Mouse (Mus musculus) limb, embryonic 12.5 days (tissue): ENCODE measurements around the gene Creg2. TPM values are rescaled to one million over a fixed set of nuclear protein-coding genes. Genes with fewer than 3 reads are reported as not detected.

Source experiments
- ATAC-seq: fragments of 200-750 bp; cut with Nextera tagmentation; 2 replicates; pipeline ENCODE4 v1.8.0; 2017; ENCODE audit warnings: low read depth, moderate TSS enrichment; ENCODE audit not compliant: insufficient number of reproducible peaks, insufficient read depth, low FRiP score, low TSS enrichment
- H3K27ac ChIP-seq: fragments of 300-500 bp; sonication (generic); 2 replicates; pipeline ENCODE4 v1.5.1; 2016; ENCODE audit warnings: mild to moderate bottlenecking, moderate library complexity
- H3K27me3 ChIP-seq: fragments of 300-500 bp; sonication (generic); 2 replicates; pipeline ENCODE4 v1.6.1; 2016; ENCODE audit warnings: mild to moderate bottlenecking, moderate library complexity
- H3K36me3 ChIP-seq: fragments of 300-500 bp; sonication (generic); 2 replicates; pipeline ENCODE4 v1.6.1; 2016; ENCODE audit warnings: mild to moderate bottlenecking, moderate library complexity
- H3K4me1 ChIP-seq: fragments of 300-500 bp; sonication (generic); replicated peaks from 2 replicates; pipeline ENCODE4 v1.6.1; 2016
- H3K4me2 ChIP-seq: fragments of 300-500 bp; sonication (generic); 2 replicates; pipeline ENCODE4 v1.6.1; 2016; ENCODE audit warnings: mild to moderate bottlenecking, moderate library complexity
- H3K4me3 ChIP-seq: fragments of 300-500 bp; sonication (generic); replicated peaks from 2 replicates; pipeline ENCODE4 v1.5.1; 2016; ENCODE audit warnings: mild to moderate bottlenecking
- H3K9ac ChIP-seq: fragments of 300-500 bp; sonication (generic); replicated peaks from 2 replicates; pipeline ENCODE4 v1.6.1; 2016; ENCODE audit warnings: mild to moderate bottlenecking, moderate library complexity
- H3K9me3 ChIP-seq: fragments of 300-500 bp; sonication (generic); 2 replicates; pipeline ENCODE4 v1.6.1; 2016; ENCODE audit warnings: mild to moderate bottlenecking, moderate library complexity
- WGBS: fragments of 180-500 bp; shearing (Covaris S2); methylation state at CpG from one replicate; pipeline ENCODE4 v1.1.7; 2016; 5-methylcytosine and 5-hydroxymethylcytosine counted together
- polyA plus RNA-seq: library from polyadenylated mRNA; unstranded; fragments of >200 nt; fragmentation: Nextera tagmentation; extraction: Ambion mirVana; gene quantifications from 2 replicates; pipeline ENCODE4 v1.2.1, GENCODE M21; 2016

The Creg2 gene
- polyA plus RNA-seq, 1 experiment from 2014 or later = 0.23 TPM

GRCm38 (mm10) chr1:39650435-39651240, 636 bp downstream of the Creg2 start:
- Histone ChIP-seq H3K9me3 (no peaks in the 10 kb centered on the region), H3K9ac (peak overlapping the region; percentile 51), H3K4me3 (peak overlapping the region; percentile 55), H3K36me3 (no peaks in the 10 kb centered on the region), H3K4me2 (peak overlapping the region; percentile 100), H3K27ac (no peak overlapping the region), H3K27me3 (peaks cover 58% of the 10 kb centered on the region), H3K4me1 (peaks cover 25% of the 10 kb centered on the region)
- ATAC-seq = peak; percentile 60; the same call in 1 of the 2 replicates
- 2% methylated on average over 73 of the region's 73 CpGs for WGBS

DNA sequence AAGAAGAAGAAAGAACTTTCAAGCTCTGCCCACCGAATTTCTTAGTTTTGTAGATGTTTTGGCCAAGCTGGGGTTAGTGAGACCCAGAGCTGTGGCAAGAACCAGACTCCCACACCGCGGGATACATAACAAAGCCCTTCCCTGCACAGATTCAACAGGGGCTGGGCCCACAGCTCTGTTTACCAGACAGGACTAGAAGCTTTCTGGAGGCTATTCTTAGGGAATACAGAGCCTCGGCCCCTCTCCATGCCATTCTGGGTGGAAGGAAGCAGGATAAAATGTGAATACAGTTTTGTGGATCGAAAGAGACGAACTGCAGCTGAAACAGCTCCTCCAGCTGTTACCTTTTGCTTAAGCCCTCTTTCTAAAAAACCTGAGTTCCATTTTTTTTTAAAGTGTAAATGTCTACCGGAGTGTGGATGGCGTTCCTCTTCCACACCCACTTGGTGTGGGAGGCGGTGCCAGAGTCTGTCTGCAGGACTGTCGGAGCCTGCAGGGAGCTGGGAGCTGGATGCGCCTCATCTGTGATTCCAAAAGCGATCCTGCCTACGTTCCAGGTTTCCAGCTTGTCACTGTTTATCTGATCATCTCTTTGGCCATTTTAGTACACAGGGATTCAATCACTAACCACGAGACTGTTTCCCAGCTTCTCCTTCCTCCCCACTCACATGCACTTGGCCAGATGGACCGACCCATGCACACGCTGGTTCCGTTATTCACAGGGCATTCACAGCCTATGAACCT, 1.4 kb downstream of the Creg2 start:
- ATAC-seq = 0 out of 2 replicates have a peak, but pooled peaks have one; percentile 8
- H3K4me3 ChIP-seq = peak overlapping the region; percentile 55
- H3K36me3 ChIP-seq = no peaks in the 10 kb centered on the region
- H3K4me1 ChIP-seq = peaks cover 27% of the 10 kb centered on the region
- H3K4me2 ChIP-seq = peak overlapping the region; percentile 100
- H3K9ac ChIP-seq = peak overlapping the region; percentile 51
- 19% methylated on average over 17 of the region's 17 CpGs for WGBS
- peaks cover 58% of the 10 kb centered on the region for H3K27me3 ChIP-seq
- H3K27ac ChIP-seq = no peak overlapping the region
- H3K9me3 ChIP-seq = no peaks in the 10 kb centered on the region

- 90% methylated on average over 7 of the region's 7 CpGs for WGBS
- Histone ChIP-seq H3K4me1 (peaks cover 27% of the 10 kb centered on the region), H3K27ac (no peak overlapping the region), H3K36me3 (no peaks in the 10 kb centered on the region), H3K4me2 (no peak overlapping the region), H3K9ac (no peak overlapping the region), H3K9me3 (no peaks in the 10 kb centered on the region), H3K4me3 (no peak overlapping the region), H3K27me3 (peaks cover 58% of the 10 kb centered on the region)
- no peak for ATAC-seq
Measured at GRCm38 (mm10) chr1:39648584-39648983, 2.7 kb downstream of the Creg2 start.

DNA sequence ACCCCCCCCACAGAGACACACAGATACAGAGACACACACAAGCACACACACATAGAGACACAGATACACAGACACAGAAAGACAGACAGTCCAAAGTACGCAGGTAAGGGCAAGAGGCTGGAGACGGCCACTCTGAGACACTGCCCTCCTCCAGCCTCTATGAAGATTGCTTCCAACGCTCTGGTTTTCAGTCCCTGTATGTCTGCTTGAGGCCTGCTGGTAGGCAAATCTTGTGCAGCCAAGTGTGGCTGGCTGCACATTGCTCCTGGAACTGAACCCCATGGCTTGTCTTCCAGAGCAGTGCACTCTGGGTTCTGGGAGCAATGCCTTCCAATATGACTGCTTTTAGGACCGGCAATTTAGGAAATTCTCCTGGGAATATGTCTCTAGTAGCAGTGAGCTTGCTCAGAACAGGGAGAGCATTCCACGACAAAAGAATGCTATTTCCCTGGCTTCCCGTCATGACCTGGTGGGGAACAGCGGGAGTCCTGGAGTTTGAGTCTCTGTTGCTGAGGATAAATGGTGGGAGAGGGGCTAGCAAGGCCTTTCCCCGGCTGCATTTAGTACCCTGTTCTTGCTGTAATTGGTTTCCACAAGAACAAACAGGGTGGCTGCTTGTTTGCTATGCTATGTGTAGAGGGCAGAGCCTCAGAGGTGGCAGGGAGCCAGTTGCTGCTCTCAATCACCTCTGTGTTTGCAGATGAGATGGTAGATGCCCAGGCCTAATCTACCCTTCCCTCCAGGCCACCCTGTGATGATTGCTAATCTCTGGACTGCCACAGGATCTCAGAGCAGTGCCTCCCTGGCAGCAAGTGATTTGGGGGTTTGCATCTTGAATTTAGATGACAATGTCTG, 5.1 kb downstream of the Creg2 start:
- H3K9ac ChIP-seq = no peak overlapping the region
- ATAC-seq = 0 out of 2 replicates have a peak, but pooled peaks have one; percentile 18
- H3K27ac ChIP-seq = peak overlapping the region; percentile 35; the same call in 1 of the 2 replicates
- no peaks in the 10 kb centered on the region; the same call in 1 of the 2 replicates for H3K9me3 ChIP-seq
- no peak overlapping the region for H3K4me2 ChIP-seq
- H3K27me3 ChIP-seq = peaks cover 35% of the 10 kb centered on the region
- H3K4me1 ChIP-seq = peaks cover 26% of the 10 kb centered on the region
- WGBS = 48% methylated on average over 8 of the region's 8 CpGs
- H3K4me3 ChIP-seq = no peak overlapping the region
- no peaks in the 10 kb centered on the region for H3K36me3 ChIP-seq

GRCm38 (mm10) chr1:39644333-39644732, 6.9 kb downstream of the Creg2 start:
- H3K9ac ChIP-seq = no peak overlapping the region
- 62% methylated on average over 1 of the region's 1 CpGs for WGBS
- no peak for ATAC-seq
- H3K4me2 ChIP-seq = no peak overlapping the region
- no peaks in the 10 kb centered on the region for H3K36me3 ChIP-seq
- peaks cover 19% of the 10 kb centered on the region for H3K27me3 ChIP-seq
- peaks cover 11% of the 10 kb centered on the region for H3K4me1 ChIP-seq
- no peaks in the 10 kb centered on the region; the same call in 1 of the 2 replicates for H3K9me3 ChIP-seq
- H3K27ac ChIP-seq = no peak overlapping the region
- no peak overlapping the region for H3K4me3 ChIP-seq

DNA sequence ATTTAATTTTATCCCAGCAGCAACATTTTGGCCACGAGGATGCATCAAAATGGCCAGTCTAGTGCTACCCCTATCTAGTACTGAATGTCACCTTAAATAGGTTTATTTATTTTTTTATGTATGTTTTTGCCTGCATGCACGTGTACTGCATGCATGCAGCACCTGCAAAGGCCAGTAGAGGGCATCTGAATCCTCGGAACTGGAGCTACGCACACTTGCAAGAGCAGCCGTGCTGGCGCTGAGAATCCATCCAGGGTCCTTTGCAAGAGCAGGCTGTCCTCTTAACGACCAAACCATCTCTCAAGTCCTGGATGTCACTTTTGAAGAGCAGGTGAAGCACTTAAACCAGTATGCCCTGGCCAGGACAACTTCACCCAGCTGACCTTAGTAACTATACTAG, 9.6 kb downstream of the Creg2 start:
- Histone ChIP-seq H3K36me3 (no peaks in the 10 kb centered on the region), H3K4me3 (no peak overlapping the region), H3K27me3 (0 out of 2 replicates have a peak, but pooled peaks cover 4% of the 10 kb centered on the region), H3K27ac (no peak overlapping the region), H3K9ac (no peak overlapping the region), H3K4me1 (peaks cover 15% of the 10 kb centered on the region), H3K4me2 (no peak overlapping the region), H3K9me3 (no peaks in the 10 kb centered on the region; the same call in 1 of the 2 replicates)
- WGBS = 88% methylated on average over 7 of the region's 7 CpGs
- no peak for ATAC-seq

DNA sequence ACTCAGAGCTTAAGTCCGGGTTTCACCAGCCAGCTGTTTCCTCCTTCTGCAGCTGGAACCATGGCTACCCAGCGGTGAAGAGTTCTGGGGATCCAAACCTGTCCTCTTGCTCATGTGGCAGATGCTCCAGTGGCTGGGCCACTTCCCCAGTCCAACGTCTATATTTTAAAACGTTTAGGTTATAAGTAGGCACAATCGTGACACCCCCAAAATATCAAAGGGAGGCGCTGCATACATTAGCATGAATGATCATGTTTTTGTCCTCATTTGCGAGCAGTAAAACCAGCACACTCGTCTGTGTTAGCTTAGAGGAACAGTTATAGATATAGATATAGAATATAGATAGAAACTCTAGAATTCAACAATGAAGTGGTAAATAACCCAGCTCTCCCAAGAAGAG, 14.1 kb downstream of the Creg2 start:
- H3K27me3 ChIP-seq = peaks cover 4% of the 10 kb centered on the region; the same call in 1 of the 2 replicates
- H3K9me3 ChIP-seq = no peaks in the 10 kb centered on the region; the same call in 1 of the 2 replicates
- WGBS = 63% methylated on average over 8 of the region's 8 CpGs
- H3K9ac ChIP-seq = no peak overlapping the region
- no peak overlapping the region for H3K4me3 ChIP-seq
- H3K27ac ChIP-seq = no peak overlapping the region
- peaks cover 10% of the 10 kb centered on the region for H3K4me1 ChIP-seq
- no peaks in the 10 kb centered on the region for H3K36me3 ChIP-seq
- H3K4me2 ChIP-seq = no peak overlapping the region
- ATAC-seq = no peak

GRCm38 (mm10) chr1:39636660-39637059, 14.6 kb downstream of the Creg2 start:
- Histone ChIP-seq H3K9ac (no peak overlapping the region), H3K4me3 (no peak overlapping the region)

DNA sequence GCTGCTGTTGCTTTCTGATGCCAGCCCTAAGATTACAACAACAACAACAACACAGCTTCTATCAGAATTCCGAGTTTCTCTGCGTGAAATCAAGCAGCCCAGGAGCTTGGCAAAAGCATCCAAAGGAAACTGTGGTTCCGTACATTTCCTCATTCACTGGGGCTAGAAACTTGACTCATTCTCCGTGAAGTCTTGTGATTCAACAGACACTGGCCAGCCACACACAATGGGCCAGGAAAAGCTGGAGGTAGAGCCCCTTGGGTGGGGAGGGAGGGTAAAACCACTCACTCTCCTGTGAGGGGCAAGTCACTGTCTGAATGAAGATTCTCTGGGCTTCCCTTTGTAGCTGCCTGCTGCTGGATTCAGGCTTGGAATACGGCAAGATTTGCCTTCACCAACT, 15.1 kb downstream of the Creg2 start:
- H3K36me3 ChIP-seq = no peaks in the 10 kb centered on the region
- H3K4me2 ChIP-seq = no peak overlapping the region
- no peak overlapping the region for H3K27ac ChIP-seq
- H3K9ac ChIP-seq = no peak overlapping the region
- H3K4me3 ChIP-seq = no peak overlapping the region
- 48% methylated on average over 5 of the region's 5 CpGs for WGBS
- no peak for ATAC-seq
- no peaks in the 10 kb centered on the region for H3K9me3 ChIP-seq
- H3K27me3 ChIP-seq = peaks cover 4% of the 10 kb centered on the region; the same call in 1 of the 2 replicates
- H3K4me1 ChIP-seq = peaks cover 10% of the 10 kb centered on the region

More at GRCm38 (mm10) chr1:39636660-39637059, 14.6 kb downstream of the Creg2 start:
- Histone ChIP-seq H3K9me3 (no peaks in the 10 kb centered on the region; the same call in 1 of the 2 replicates), H3K4me1 (peaks cover 10% of the 10 kb centered on the region), H3K36me3 (no peaks in the 10 kb centered on the region), H3K27ac (no peak overlapping the region), H3K27me3 (peaks cover 4% of the 10 kb centered on the region; the same call in 1 of the 2 replicates), H3K4me2 (no peak overlapping the region)
- no peak; the same call in 1 of the 2 replicates for ATAC-seq
- 6% methylated on average over 5 of the region's 5 CpGs for WGBS

- Histone ChIP-seq H3K27me3 (no peaks in the 10 kb centered on the region; the same call in 1 of the 2 replicates), H3K9me3 (no peaks in the 10 kb centered on the region), H3K27ac (no peak overlapping the region), H3K9ac (no peak overlapping the region), H3K4me3 (no peak overlapping the region), H3K4me2 (no peak overlapping the region), H3K4me1 (no peaks in the 10 kb centered on the region), H3K36me3 (no peaks in the 10 kb centered on the region)
- 84% methylated on average over 9 of the region's 9 CpGs for WGBS
- ATAC-seq = no peak
Measured at GRCm38 (mm10) chr1:39628606-39629005, 22.7 kb downstream of the Creg2 start.
